ENCODE assay signal across 10 mouse cellular contexts in genomic region chr9:9165641-9166063, GRCm38 (mm10).
DNase-seq lines count a peak whose midpoint lies in the region; ATAC-seq and TF ChIP-seq lines count a peak whose summit lies in the region.
"Had no signal": no experiment of that assay in that cellular context is flagged by ENCODE, and none has a peak within 500 bp of the region (broad histone marks: within the 10 kb centered on the region; RNA-seq: fewer than 3 reads in every experiment).

No protein-coding gene starts in this region.

- no peak for ATAC-seq in heart, embryonic 13.5 days (ENCODE audit: extremely low read depth, insufficient number of reproducible peaks, low FRiP score, low TSS enrichment)
- ATAC-seq: intestine, embryonic 15.5 days had no signal

- H3K36me3 ChIP-seq in heart, embryonic 13.5 days = no peaks in the 10 kb centered on the region
- H3K36me3 ChIP-seq: intestine, embryonic 15.5 days; midbrain, embryonic 10.5 days had no signal

- no peaks in the 10 kb centered on the region for H3K9me3 ChIP-seq in heart, embryonic 13.5 days
- H3K9me3 ChIP-seq: intestine, embryonic 15.5 days; midbrain, embryonic 10.5 days had no signal

- no peak for TF ChIP-seq CTCF in layer of hippocampus, adult 2 months (conservative IDR thresholded peaks at IDR 0.05)

- 46% methylated on average over 4 of the region's 4 CpGs for WGBS in heart, embryonic 13.5 days

- 0 out of 2 replicates have a peak overlapping the region, but pooled peaks have one; percentile 13 for H3K27ac ChIP-seq in heart, embryonic 13.5 days (replicated peaks)
- no peak overlapping the region for H3K27ac ChIP-seq in layer of hippocampus, adult 2 months
- H3K27ac ChIP-seq: intestine, embryonic 15.5 days; midbrain, embryonic 10.5 days had no signal

- H3K4me2 ChIP-seq in heart, embryonic 13.5 days = no peak overlapping the region
- H3K4me2 ChIP-seq: intestine, embryonic 15.5 days had no signal

- no peak overlapping the region for H3K9ac ChIP-seq in heart, embryonic 13.5 days
- H3K9ac ChIP-seq: intestine, embryonic 15.5 days had no signal

- H3K4me1 ChIP-seq in heart, embryonic 13.5 days = peaks cover 12% of the 10 kb centered on the region
- H3K4me1 ChIP-seq: intestine, embryonic 15.5 days; midbrain, embryonic 10.5 days had no signal

- peak; percentile 34 for DNase-seq in ovary, adult 18-20 months (ENCODE audit: low spot score)
- DNase-seq in ovary, postnatal 14 days (ENCODE audit: low spot score) = no peak
- DNase-seq in kidney, postnatal 14 days = peak; percentile 56
- DNase-seq in testis, postnatal 10 days (ENCODE audit: low spot score) = peak; percentile 42
- no peak for DNase-seq in thymus, adult 18-20 months
- DNase-seq in layer of hippocampus, adult 2 months (ENCODE audit: low spot score in 2 of 2) = no peak
- no peak for DNase-seq in urinary bladder, postnatal 25 days (ENCODE audit: low spot score)

- H3K4me3 ChIP-seq in heart, embryonic 13.5 days = no peak overlapping the region
- no peak overlapping the region for H3K4me3 ChIP-seq in layer of hippocampus, adult 2 months
- H3K4me3 ChIP-seq: intestine, embryonic 15.5 days; midbrain, embryonic 10.5 days had no signal

- H3K27me3 ChIP-seq in heart, embryonic 13.5 days (replicated peaks) = no peaks in the 10 kb centered on the region
- H3K27me3 ChIP-seq: intestine, embryonic 15.5 days had no signal

Comparison
In these comparisons a context has a peak if more than half of its experiments do, and no peak if none do; other contexts are left out.
1. DNase-seq: peak in ovary, adult 18-20 months (single experiment), kidney, postnatal 14 days (single experiment) and testis, postnatal 10 days (single experiment); none in ovary, postnatal 14 days (single experiment), thymus, adult 18-20 months (0 of 2), layer of hippocampus, adult 2 months (0 of 2) and urinary bladder, postnatal 25 days (single experiment).